Mouse (Mus musculus) embryonic facial prominence, embryonic 12.5 days (tissue): Measurements from ENCODE around the gene E130114P18Rik. TPM values are rescaled to one million over a fixed set of nuclear protein-coding genes. Genes with fewer than 3 reads are reported as not detected.

Source experiments
- ATAC-seq: fragments of 200-750 bp; cut with Nextera tagmentation; 2 replicates; pipeline ENCODE4 v1.8.0; 2017; ENCODE audit not compliant: insufficient number of reproducible peaks, insufficient read depth, low FRiP score, low TSS enrichment
- H3K27ac ChIP-seq: fragments of 300-500 bp; sonication (generic); 2 replicates; pipeline ENCODE4 v1.5.1; 2016; ENCODE audit warnings: mild to moderate bottlenecking
- H3K27me3 ChIP-seq: fragments of 300-500 bp; sonication (generic); 2 replicates; pipeline ENCODE4 v1.6.1; 2016; ENCODE audit warnings: mild to moderate bottlenecking, moderate library complexity
- H3K36me3 ChIP-seq: fragments of 300-500 bp; sonication (generic); 2 replicates; pipeline ENCODE4 v1.6.1; 2016; ENCODE audit warnings: mild to moderate bottlenecking
- H3K4me1 ChIP-seq: fragments of 300-500 bp; sonication (generic); 2 replicates; pipeline ENCODE4 v1.6.1; 2016
- H3K4me2 ChIP-seq: fragments of 300-500 bp; sonication (generic); replicated peaks from 2 replicates; pipeline ENCODE4 v1.6.1; 2016; ENCODE audit warnings: mild to moderate bottlenecking, moderate library complexity
- H3K4me3 ChIP-seq: fragments of 300-500 bp; sonication (generic); 2 replicates; pipeline ENCODE4 v1.5.1; 2016; ENCODE audit warnings: mild to moderate bottlenecking
- H3K9ac ChIP-seq: fragments of 300-500 bp; sonication (generic); 2 replicates; pipeline ENCODE4 v1.6.1; 2016; ENCODE audit warnings: mild to moderate bottlenecking, moderate library complexity
- H3K9me3 ChIP-seq: fragments of 300-500 bp; sonication (generic); 2 replicates; pipeline ENCODE4 v1.6.1; 2016; ENCODE audit warnings: mild to moderate bottlenecking, moderate library complexity
- WGBS: fragments of 180-500 bp; shearing (Covaris S2); methylation state at CpG from one replicate; pipeline ENCODE4 v1.1.7; 2016; 5-methylcytosine and 5-hydroxymethylcytosine counted together
- polyA plus RNA-seq: library from polyadenylated mRNA; unstranded; fragments of >200 nt; fragmentation: Nextera tagmentation; extraction: Ambion mirVana; gene quantifications from 2 replicates; pipeline ENCODE4 v1.2.1, GENCODE M21; 2016

The E130114P18Rik gene
- polyA plus RNA-seq, 1 experiment from 2014 or later = 7.5 TPM

DNA sequence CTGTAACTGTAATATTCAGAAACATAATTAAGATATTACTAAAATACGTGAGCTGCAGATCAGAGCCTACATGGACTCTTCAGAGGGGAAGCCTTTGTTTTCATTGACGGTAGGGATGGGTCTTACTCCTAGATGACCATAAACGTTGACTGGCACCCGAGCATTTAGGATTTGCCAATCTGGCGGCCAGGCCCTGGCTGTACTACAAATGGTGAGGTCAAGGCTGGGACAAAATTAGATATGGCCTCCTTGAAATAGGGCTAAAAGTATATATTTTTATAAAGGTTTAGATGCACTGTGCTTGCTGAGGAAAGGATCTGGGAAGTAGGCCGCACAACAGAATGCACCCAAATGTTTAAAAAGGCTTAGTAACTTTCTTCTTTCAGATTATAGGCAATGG is 4.6 kb upstream of the E130114P18Rik start:
- peaks cover 4% of the 10 kb centered on the region; the same call in 1 of the 2 replicates for H3K27me3 ChIP-seq
- H3K4me1 ChIP-seq = peaks cover 6% of the 10 kb centered on the region; the same call in 1 of the 2 replicates
- H3K9ac ChIP-seq = no peak overlapping the region
- no peak overlapping the region for H3K4me2 ChIP-seq
- no peak overlapping the region for H3K4me3 ChIP-seq
- peaks cover 23% of the 10 kb centered on the region for H3K36me3 ChIP-seq
- no peak for ATAC-seq
- WGBS = 88% methylated on average over 6 of the region's 6 CpGs
- no peak overlapping the region for H3K27ac ChIP-seq
- no peaks in the 10 kb centered on the region for H3K9me3 ChIP-seq

- H3K4me2 ChIP-seq = no peak overlapping the region
- peaks cover 4% of the 10 kb centered on the region; the same call in 1 of the 2 replicates for H3K27me3 ChIP-seq
- no peak overlapping the region for H3K9ac ChIP-seq
- H3K4me1 ChIP-seq = peaks cover 6% of the 10 kb centered on the region; the same call in 1 of the 2 replicates
- 81% methylated on average over 3 of the region's 3 CpGs for WGBS
- H3K27ac ChIP-seq = no peak overlapping the region
- peaks cover 23% of the 10 kb centered on the region for H3K36me3 ChIP-seq
- H3K9me3 ChIP-seq = no peaks in the 10 kb centered on the region
- H3K4me3 ChIP-seq = no peak overlapping the region
- ATAC-seq = no peak
These were observed 4.2 kb upstream of the E130114P18Rik start for GRCm38 (mm10) chr4:97782069-97782468.

GRCm38 (mm10) chr4:97780666-97781435 is 3.0 kb upstream of the E130114P18Rik start:
- no peak for ATAC-seq
- H3K36me3 ChIP-seq = peaks cover 23% of the 10 kb centered on the region
- H3K4me2 ChIP-seq = no peak overlapping the region
- no peak overlapping the region for H3K9ac ChIP-seq
- H3K9me3 ChIP-seq = no peaks in the 10 kb centered on the region
- H3K4me3 ChIP-seq = no peak overlapping the region
- H3K27me3 ChIP-seq = peaks cover 4% of the 10 kb centered on the region; the same call in 1 of the 2 replicates
- peaks cover 8% of the 10 kb centered on the region; the same call in 1 of the 2 replicates for H3K4me1 ChIP-seq
- no peak overlapping the region for H3K27ac ChIP-seq
- 71% methylated on average over 7 of the region's 7 CpGs for WGBS

- Histone ChIP-seq H3K4me2 (peak overlapping the region; percentile 77), H3K9me3 (no peaks in the 10 kb centered on the region), H3K4me3 (peak overlapping the region; percentile 96), H3K4me1 (peaks cover 13% of the 10 kb centered on the region; the same call in 1 of the 2 replicates), H3K27ac (no peak overlapping the region), H3K36me3 (peaks cover 17% of the 10 kb centered on the region), H3K27me3 (peaks cover 4% of the 10 kb centered on the region; the same call in 1 of the 2 replicates), H3K9ac (no peak overlapping the region)
- no peak for ATAC-seq
- WGBS = 42% methylated on average over 7 of the region's 7 CpGs
These were observed 2.1 kb upstream of the E130114P18Rik start for GRCm38 (mm10) chr4:97780024-97780423.

DNA sequence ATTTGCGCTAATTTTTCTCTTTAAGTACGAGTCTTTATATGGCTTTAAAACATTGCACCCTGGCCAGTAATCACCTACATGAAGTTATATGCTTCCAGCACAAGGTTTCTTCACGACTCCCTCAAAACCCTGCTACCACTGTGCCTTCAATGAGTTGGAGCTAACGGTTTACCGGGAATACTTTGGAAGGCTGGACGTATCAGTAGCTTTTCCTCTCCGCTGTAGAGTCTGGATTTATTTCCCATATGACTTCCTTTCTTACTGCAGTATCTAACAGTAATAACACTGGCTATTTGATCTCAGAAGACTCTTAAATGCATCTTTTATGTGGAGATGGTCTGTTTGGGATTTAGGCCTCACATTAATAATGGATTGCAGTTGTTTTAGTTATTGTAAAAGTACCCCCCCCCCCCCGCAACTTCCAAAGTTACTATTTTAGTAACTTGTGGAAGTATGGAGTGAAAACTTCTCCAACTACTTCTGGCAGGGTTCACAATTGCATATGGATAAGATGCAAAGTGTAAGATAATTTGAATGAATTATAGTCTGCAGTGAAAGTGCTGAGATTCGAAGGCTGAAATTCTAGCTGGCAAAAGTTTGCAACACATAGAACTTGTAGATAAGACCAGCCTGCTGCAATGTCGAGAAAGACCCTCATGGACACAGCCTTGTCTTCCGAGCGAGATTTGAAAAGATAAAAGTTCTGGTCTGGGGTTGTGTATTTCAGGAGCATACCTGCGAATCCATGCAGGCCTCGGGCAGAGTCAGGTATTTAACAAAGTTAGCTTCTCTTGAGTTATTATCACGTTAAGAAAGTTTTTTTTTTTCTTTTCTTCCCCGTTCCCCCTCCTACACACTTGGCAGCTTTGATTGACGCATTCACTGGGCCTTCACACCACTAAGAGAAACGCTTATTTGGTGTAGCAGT is 1.4 kb upstream of the E130114P18Rik start:
- H3K27me3 ChIP-seq = peaks cover 4% of the 10 kb centered on the region; the same call in 1 of the 2 replicates
- H3K27ac ChIP-seq = peak overlapping the region; percentile 95
- ATAC-seq = no peak
- peak overlapping the region; percentile 99 for H3K9ac ChIP-seq
- H3K4me3 ChIP-seq = peak overlapping the region; percentile 96
- peaks cover 17% of the 10 kb centered on the region for H3K36me3 ChIP-seq
- peaks cover 13% of the 10 kb centered on the region; the same call in 1 of the 2 replicates for H3K4me1 ChIP-seq
- peak overlapping the region; percentile 77 for H3K4me2 ChIP-seq
- WGBS = 11% methylated on average over 18 of the region's 18 CpGs
- no peaks in the 10 kb centered on the region for H3K9me3 ChIP-seq

DNA sequence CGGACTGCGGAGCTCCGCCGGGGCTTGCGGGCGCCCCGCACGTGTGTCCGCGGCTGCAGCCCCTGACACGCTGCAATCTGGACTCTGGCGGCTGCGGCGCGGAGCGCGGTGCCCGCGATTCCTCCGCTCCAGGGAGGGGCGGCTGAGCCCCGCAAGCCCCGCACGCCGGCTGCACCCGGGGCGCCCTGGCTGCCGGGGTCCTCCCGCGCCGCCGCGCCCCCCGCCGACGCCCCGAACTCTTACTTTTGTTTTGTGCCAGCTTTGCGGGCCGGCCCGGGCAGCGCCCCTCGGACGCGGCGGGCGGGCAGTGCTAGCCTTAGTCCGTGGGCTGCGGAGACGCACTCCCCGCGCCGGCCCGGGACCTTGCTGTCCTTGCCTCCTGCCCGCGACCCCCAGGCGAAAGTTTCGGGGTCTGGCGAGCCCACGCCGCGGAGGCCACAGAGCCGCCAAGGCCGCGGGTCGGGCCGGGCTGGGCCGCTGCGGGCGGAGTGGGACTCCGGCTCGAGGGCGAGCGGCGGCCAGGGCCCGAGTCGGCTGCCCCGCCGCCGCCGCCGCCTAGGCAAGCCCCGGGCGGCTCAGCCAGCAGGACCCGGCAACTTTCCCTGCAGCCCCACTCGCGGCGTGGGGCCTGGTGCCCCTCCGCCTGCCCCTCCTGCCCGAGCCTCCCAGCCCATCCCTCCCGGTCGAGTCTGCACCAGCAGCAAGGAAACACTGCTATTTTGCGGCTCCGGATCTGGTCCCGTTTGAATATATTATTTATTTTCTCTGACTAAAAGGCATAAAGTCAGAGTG is 529 bp upstream of the E130114P18Rik start:
- Histone ChIP-seq H3K27ac (peak overlapping the region; percentile 95), H3K9me3 (no peaks in the 10 kb centered on the region), H3K4me2 (peak overlapping the region; percentile 77), H3K4me1 (peaks cover 21% of the 10 kb centered on the region), H3K9ac (peak overlapping the region; percentile 99), H3K36me3 (peaks cover 10% of the 10 kb centered on the region), H3K27me3 (peaks cover 4% of the 10 kb centered on the region; the same call in 1 of the 2 replicates), H3K4me3 (peak overlapping the region; percentile 96)
- WGBS = 1% methylated on average over 80 of the region's 94 CpGs
- ATAC-seq = 0 out of 2 replicates have a peak, but pooled peaks have one; percentile 5

GRCm38 (mm10) chr4:97777081-97777705 is 685 bp downstream of the E130114P18Rik start:
- Histone ChIP-seq H3K9me3 (no peaks in the 10 kb centered on the region), H3K9ac (peak overlapping the region; percentile 99), H3K4me3 (peak overlapping the region; percentile 96), H3K27me3 (peaks cover 4% of the 10 kb centered on the region; the same call in 1 of the 2 replicates), H3K4me2 (peak overlapping the region; percentile 77), H3K4me1 (peaks cover 20% of the 10 kb centered on the region), H3K36me3 (no peaks in the 10 kb centered on the region), H3K27ac (peak overlapping the region; percentile 95)
- peak; percentile 12; the same call in 1 of the 2 replicates for ATAC-seq
- under 1% methylated on average over 66 of the region's 77 CpGs for WGBS

GRCm38 (mm10) chr4:97776388-97777080 is 1.3 kb downstream of the E130114P18Rik start:
- H3K9me3 ChIP-seq = no peaks in the 10 kb centered on the region
- under 1% methylated on average over 10 of the region's 10 CpGs for WGBS
- H3K4me2 ChIP-seq = peak overlapping the region; percentile 77
- H3K36me3 ChIP-seq = no peaks in the 10 kb centered on the region
- peak overlapping the region; percentile 95 for H3K27ac ChIP-seq
- H3K4me1 ChIP-seq = peaks cover 21% of the 10 kb centered on the region
- H3K27me3 ChIP-seq = peaks cover 4% of the 10 kb centered on the region; the same call in 1 of the 2 replicates
- ATAC-seq = no peak
- peak overlapping the region; percentile 96 for H3K4me3 ChIP-seq
- H3K9ac ChIP-seq = peak overlapping the region; percentile 99

- no peak for ATAC-seq
- Histone ChIP-seq H3K9me3 (no peaks in the 10 kb centered on the region), H3K36me3 (no peaks in the 10 kb centered on the region), H3K4me3 (peak overlapping the region; percentile 31), H3K4me2 (peak overlapping the region; percentile 77), H3K27ac (peak overlapping the region; percentile 90), H3K27me3 (peaks cover 4% of the 10 kb centered on the region; the same call in 1 of the 2 replicates), H3K4me1 (peaks cover 24% of the 10 kb centered on the region), H3K9ac (peak overlapping the region; percentile 43)
- WGBS = under 1% methylated on average over 20 of the region's 20 CpGs
These were observed 2.2 kb downstream of the E130114P18Rik start for GRCm38 (mm10) chr4:97775494-97776265.
